Mouse (Mus musculus): ENCODE measurements around the gene Tomm40l. TPM values are rescaled to one million over a fixed set of nuclear protein-coding genes. Genes with fewer than 3 reads are reported as not detected.

Gene Tomm40l
- total and polyA plus RNA-seq, 3 experiments, result 9.7 to 31.9 (median 26.4) TPM

DNA sequence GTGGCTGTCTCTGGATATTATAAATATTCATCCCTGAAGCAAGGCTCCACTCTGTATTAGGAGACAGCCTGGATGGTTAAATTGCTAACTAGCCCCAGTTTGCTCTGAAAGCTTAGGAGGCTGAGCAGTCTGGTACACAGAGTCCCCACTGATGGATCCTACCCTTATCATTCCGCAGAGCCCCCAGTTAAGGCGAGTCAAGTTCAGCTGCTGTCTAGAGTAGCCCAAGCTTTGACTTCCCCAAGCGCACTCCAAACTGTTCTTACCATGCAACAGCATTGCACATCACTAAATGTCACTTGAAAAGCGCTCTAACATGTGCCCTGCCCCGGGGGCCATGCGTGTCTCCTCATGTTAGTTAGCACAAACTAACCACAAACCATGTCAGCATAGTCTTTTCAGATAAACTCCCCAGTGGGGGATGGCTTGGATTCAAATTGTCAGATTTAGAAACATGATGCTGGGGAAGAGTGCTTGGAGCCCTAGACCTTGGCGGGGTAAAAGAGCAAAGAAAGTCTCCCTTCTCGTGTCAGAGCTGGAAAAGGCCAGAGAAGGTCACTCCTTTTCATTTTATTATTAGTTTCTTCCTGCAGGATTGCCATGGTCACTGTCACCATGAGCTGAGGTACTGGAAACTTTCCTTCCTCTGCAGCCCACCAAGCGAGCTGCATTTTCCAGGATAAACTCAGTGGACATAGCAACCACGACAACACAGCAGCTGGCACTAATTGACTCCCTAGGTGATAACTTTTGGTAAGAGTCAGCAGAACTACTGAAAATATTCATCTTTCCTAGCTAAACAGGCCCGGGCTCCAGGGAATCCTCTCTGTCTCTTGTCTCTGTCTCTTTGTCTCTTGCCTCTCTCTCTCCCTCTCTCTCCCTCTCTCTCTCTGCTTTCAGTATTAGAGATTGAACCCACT, 28.1 kb downstream of the Tomm40l start:
- ATAC-seq (ENCODE audit: extremely low read depth, insufficient number of reproducible peaks, low FRiP score, poor library complexity, severe bottlenecking), result no peak
- DNase-seq (ENCODE audit: low spot score), result no peak
- Histone ChIP-seq H3K27me3 (ENCODE audit: insufficient read depth, low read length) (peaks cover 37% of the 10 kb centered on the region), H3K4me3 (ENCODE audit: low read depth, low read length) (no peak overlapping the region), H3K4me1 (ENCODE audit: insufficient read depth, low read depth, low read length) (peaks cover 4% of the 10 kb centered on the region; the same call in 1 of the 2 replicates), H3K36me3 (replicated peaks) (no peaks in the 10 kb centered on the region), H3K9me3 (replicated peaks) (no peaks in the 10 kb centered on the region)
- no peak for TF ChIP-seq CTCF (IDR thresholded peaks at IDR 0.05; ENCODE audit: low read depth, low read length)
- TF ChIP-seq GATA1 (IDR thresholded peaks at IDR 0.05; ENCODE audit: borderline replicate concordance, low read length), result no peak
- no peak for TF ChIP-seq POLR2AphosphoS5 (IDR thresholded peaks at IDR 0.05; ENCODE audit: insufficient replicate concordance, low read depth, low read length)
- no peak for TF ChIP-seq GATA2 (IDR thresholded peaks at IDR 0.05; ENCODE audit: borderline replicate concordance, low read depth, low read length)
- TF ChIP-seq TAL1 (conservative IDR thresholded peaks at IDR 0.05; ENCODE audit: low read depth, low read length), result no peak

DNA sequence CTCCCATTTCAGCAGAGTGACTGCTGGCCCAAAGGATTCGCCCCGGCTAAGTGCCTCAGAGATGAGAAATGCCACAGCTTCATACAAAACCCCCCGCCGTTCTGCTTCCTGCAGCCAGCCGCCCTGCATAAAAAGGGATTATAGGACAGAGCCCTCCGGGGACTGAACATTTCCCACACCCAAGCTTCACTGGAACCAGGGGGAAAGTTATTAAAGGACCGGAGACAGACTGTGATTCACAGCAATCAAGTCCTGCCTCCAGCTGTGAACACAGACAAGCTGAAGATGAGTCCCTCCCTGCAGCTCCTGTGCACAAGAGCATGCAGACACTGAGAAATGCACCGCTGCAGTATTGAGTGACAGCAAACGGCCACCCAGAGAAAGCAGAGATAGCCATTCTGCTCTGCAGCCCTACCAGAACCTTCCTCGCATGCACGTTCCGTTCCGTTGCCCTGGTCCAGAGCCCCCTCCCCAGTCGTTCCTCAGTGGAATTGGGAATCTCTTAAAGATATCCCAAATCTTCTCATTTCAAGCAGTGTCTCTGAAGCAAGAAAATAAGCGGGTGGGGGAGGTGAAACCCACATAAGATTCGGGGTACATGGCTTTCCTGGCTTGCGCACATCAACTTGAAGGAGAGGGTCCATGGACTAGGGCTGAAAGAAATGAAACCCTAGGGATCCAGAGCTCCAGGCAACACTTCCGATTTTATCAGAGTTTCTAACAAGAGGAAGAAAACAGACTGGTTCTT, 29.0 kb downstream of the Tomm40l start:
- Histone ChIP-seq H3K9me3 (replicated peaks) (no peaks in the 10 kb centered on the region), H3K27me3 (ENCODE audit: insufficient read depth, low read length) (peaks cover 37% of the 10 kb centered on the region), H3K4me1 (ENCODE audit: insufficient read depth, low read depth, low read length) (peaks cover 4% of the 10 kb centered on the region; the same call in 1 of the 2 replicates), H3K4me3 (ENCODE audit: low read depth, low read length) (no peak overlapping the region), H3K36me3 (replicated peaks) (no peaks in the 10 kb centered on the region)
- DNase-seq (ENCODE audit: low spot score) (no peak), ATAC-seq (ENCODE audit: extremely low read depth, insufficient number of reproducible peaks, low FRiP score, poor library complexity, severe bottlenecking) (no peak)
- TF ChIP-seq GATA1 (IDR thresholded peaks at IDR 0.05; ENCODE audit: borderline replicate concordance, low read length) (no peak), POLR2AphosphoS5 (IDR thresholded peaks at IDR 0.05; ENCODE audit: insufficient replicate concordance, low read depth, low read length) (no peak), GATA2 (IDR thresholded peaks at IDR 0.05; ENCODE audit: borderline replicate concordance, low read depth, low read length) (no peak), CTCF (IDR thresholded peaks at IDR 0.05; ENCODE audit: low read depth, low read length) (no peak), TAL1 (conservative IDR thresholded peaks at IDR 0.05; ENCODE audit: low read depth, low read length) (no peak)

DNA sequence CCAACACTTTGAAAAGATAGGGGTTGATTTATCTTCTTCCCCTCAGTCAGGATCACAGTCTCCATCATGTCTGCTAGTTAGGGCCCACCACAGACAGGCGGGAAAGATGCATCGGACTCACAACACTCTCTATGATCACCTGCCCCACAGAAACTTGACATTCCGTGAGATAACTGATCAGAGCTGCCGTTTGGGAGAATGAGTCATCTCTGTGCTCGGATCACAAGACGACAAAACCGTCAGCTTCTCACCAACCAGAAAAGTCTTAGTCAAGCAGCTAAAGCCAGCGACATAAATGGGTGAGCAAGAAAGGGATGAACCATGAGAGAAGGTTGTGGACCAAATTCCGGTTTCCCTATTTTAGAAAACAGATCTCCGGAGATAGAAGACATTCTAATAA, 30.0 kb downstream of the Tomm40l start:
- DNase-seq (ENCODE audit: low spot score) (no peak), ATAC-seq (ENCODE audit: extremely low read depth, insufficient number of reproducible peaks, low FRiP score, poor library complexity, severe bottlenecking) (no peak)
- Histone ChIP-seq H3K4me3 (ENCODE audit: low read depth, low read length) (no peak overlapping the region), H3K4me1 (ENCODE audit: insufficient read depth, low read depth, low read length) (peaks cover 4% of the 10 kb centered on the region; the same call in 1 of the 2 replicates), H3K9me3 (replicated peaks) (no peaks in the 10 kb centered on the region), H3K27me3 (ENCODE audit: insufficient read depth, low read length) (peaks cover 37% of the 10 kb centered on the region), H3K36me3 (replicated peaks) (no peaks in the 10 kb centered on the region)
- TF ChIP-seq POLR2AphosphoS5 (IDR thresholded peaks at IDR 0.05; ENCODE audit: insufficient replicate concordance, low read depth, low read length) (no peak), GATA2 (IDR thresholded peaks at IDR 0.05; ENCODE audit: borderline replicate concordance, low read depth, low read length) (no peak), CTCF (IDR thresholded peaks at IDR 0.05; ENCODE audit: low read depth, low read length) (no peak), TAL1 (conservative IDR thresholded peaks at IDR 0.05; ENCODE audit: low read depth, low read length) (no peak), GATA1 (IDR thresholded peaks at IDR 0.05; ENCODE audit: borderline replicate concordance, low read length) (no peak)

GRCm38 (mm10) chr1:171190832-171191231, 31.5 kb downstream of the Tomm40l start:
- TF ChIP-seq GATA2 (IDR thresholded peaks at IDR 0.05; ENCODE audit: borderline replicate concordance, low read depth, low read length), result no peak
- no peak for TF ChIP-seq TAL1 (conservative IDR thresholded peaks at IDR 0.05; ENCODE audit: low read depth, low read length)
- no peak for TF ChIP-seq CTCF (IDR thresholded peaks at IDR 0.05; ENCODE audit: low read depth, low read length)
- no peak for TF ChIP-seq GATA1 (IDR thresholded peaks at IDR 0.05; ENCODE audit: borderline replicate concordance, low read length)
- TF ChIP-seq POLR2AphosphoS5 (IDR thresholded peaks at IDR 0.05; ENCODE audit: insufficient replicate concordance, low read depth, low read length), result no peak
- peaks cover under 1% of the 10 kb centered on the region; the same call in 1 of the 2 replicates for H3K4me1 ChIP-seq (ENCODE audit: insufficient read depth, low read depth, low read length)
- no peaks in the 10 kb centered on the region for H3K36me3 ChIP-seq (replicated peaks)
- H3K4me3 ChIP-seq (ENCODE audit: low read depth, low read length), result no peak overlapping the region
- H3K9me3 ChIP-seq (replicated peaks), result no peaks in the 10 kb centered on the region
- H3K27me3 ChIP-seq (ENCODE audit: insufficient read depth, low read length), result peaks cover 33% of the 10 kb centered on the region
- DNase-seq (ENCODE audit: low spot score) (no peak), ATAC-seq (ENCODE audit: extremely low read depth, insufficient number of reproducible peaks, low FRiP score, poor library complexity, severe bottlenecking) (no peak)

GRCm38 (mm10) chr1:171189476-171190114, 32.7 kb downstream of the Tomm40l start:
- Histone ChIP-seq H3K4me3 (ENCODE audit: low read depth, low read length) (no peak overlapping the region), H3K36me3 (replicated peaks) (no peaks in the 10 kb centered on the region), H3K27me3 (ENCODE audit: insufficient read depth, low read length) (peaks cover 31% of the 10 kb centered on the region), H3K9me3 (replicated peaks) (no peaks in the 10 kb centered on the region), H3K4me1 (ENCODE audit: insufficient read depth, low read depth, low read length) (no peaks in the 10 kb centered on the region)
- no peak for ATAC-seq (ENCODE audit: extremely low read depth, insufficient number of reproducible peaks, low FRiP score, poor library complexity, severe bottlenecking)
- DNase-seq (ENCODE audit: low spot score), result no peak
- TF ChIP-seq TAL1 (conservative IDR thresholded peaks at IDR 0.05; ENCODE audit: low read depth, low read length) (no peak), CTCF (IDR thresholded peaks at IDR 0.05; ENCODE audit: low read depth, low read length) (no peak), GATA2 (IDR thresholded peaks at IDR 0.05; ENCODE audit: borderline replicate concordance, low read depth, low read length) (no peak), GATA1 (IDR thresholded peaks at IDR 0.05; ENCODE audit: borderline replicate concordance, low read length) (no peak), POLR2AphosphoS5 (IDR thresholded peaks at IDR 0.05; ENCODE audit: insufficient replicate concordance, low read depth, low read length) (no peak)
